Mouse (Mus musculus) E14TG2a.4 (cell line): ENCODE data around the gene Ltf.

Experiments used
- H3K27me3 ChIP-seq: 2 replicates; pipeline ENCODE4 v1.6.1; 2014; ENCODE audit warnings: low read length, control low read depth; ENCODE audit not compliant: insufficient read depth
- H3K36me3 ChIP-seq: 2 replicates; pipeline ENCODE4 v1.6.1; 2014; ENCODE audit warnings: low read length, control low read depth; ENCODE audit not compliant: insufficient read depth
- H3K4me1 ChIP-seq: replicated peaks from 2 replicates; pipeline ENCODE4 v1.6.1; 2014; ENCODE audit warnings: low read depth, low read length, control low read depth
- H3K4me3 ChIP-seq: replicated peaks from 2 replicates; pipeline ENCODE4 v1.5.1; 2014; ENCODE audit warnings: mild to moderate bottlenecking, low read length
- H3K9me3 ChIP-seq: 2 replicates; pipeline ENCODE4 v1.6.1; 2014; ENCODE audit warnings: low read length, control low read depth
- CTCF ChIP-seq: conservative IDR thresholded peaks from 2 replicates; pipeline ENCODE4 v1.5.1; 2014; ENCODE audit warnings: low read length
- NANOG ChIP-seq: IDR thresholded peaks from 2 replicates; pipeline ENCODE4 v1.6.1; 2014; ENCODE audit warnings: borderline replicate concordance, low read length, mixed read lengths
- POU5F1 ChIP-seq: IDR thresholded peaks from 2 replicates; pipeline ENCODE4 v1.6.1; 2014; ENCODE audit warnings: low read length, borderline replicate concordance

Ltf gene

GRCm38 (mm10) chr9:111086995-111087606 is 68.0 kb downstream of the Ltf start:
- H3K4me3 ChIP-seq: no peak overlapping the region
- TF ChIP-seq POU5F1: no peak
- TF ChIP-seq CTCF: no peak
- no peak; the same call in 1 of the 2 replicates for TF ChIP-seq NANOG
- no peaks in the 10 kb centered on the region for H3K36me3 ChIP-seq
- H3K27me3 ChIP-seq: peaks cover 14% of the 10 kb centered on the region; the same call in 1 of the 2 replicates
- peaks cover 36% of the 10 kb centered on the region for H3K4me1 ChIP-seq
- no peaks in the 10 kb centered on the region for H3K9me3 ChIP-seq

GRCm38 (mm10) chr9:111087960-111088359 is 68.9 kb downstream of the Ltf start:
- TF ChIP-seq POU5F1: no peak
- no peak for TF ChIP-seq CTCF
- no peak for TF ChIP-seq NANOG
- no peak overlapping the region for H3K4me3 ChIP-seq

GRCm38 (mm10) chr9:111088886-111089285 is 69.8 kb downstream of the Ltf start:
- no peak for TF ChIP-seq POU5F1
- no peak for TF ChIP-seq CTCF
- TF ChIP-seq NANOG: no peak
- peaks cover 43% of the 10 kb centered on the region for H3K4me1 ChIP-seq

More at GRCm38 (mm10) chr9:111087960-111088359, 68.9 kb downstream of the Ltf start:
- peaks cover 43% of the 10 kb centered on the region for H3K4me1 ChIP-seq
- H3K36me3 ChIP-seq: no peaks in the 10 kb centered on the region
- 0 out of 2 replicates have a peak, but pooled peaks cover 8% of the 10 kb centered on the region for H3K27me3 ChIP-seq
- no peaks in the 10 kb centered on the region for H3K9me3 ChIP-seq

More at GRCm38 (mm10) chr9:111088886-111089285, 69.8 kb downstream of the Ltf start:
- Histone ChIP-seq H3K36me3 (no peaks in the 10 kb centered on the region), H3K27me3 (0 out of 2 replicates have a peak, but pooled peaks cover 4% of the 10 kb centered on the region), H3K9me3 (no peaks in the 10 kb centered on the region), H3K4me3 (0 out of 2 replicates have a peak overlapping the region, but pooled peaks have one; percentile 10)
